Mouse (Mus musculus): ENCODE measurements around the gene Rac2.

- no peak for TF ChIP-seq CTCF (IDR thresholded peaks at IDR 0.05; ENCODE audit: insufficient read depth, low read length)
- no peak for TF ChIP-seq POLR2A (IDR thresholded peaks at IDR 0.05; ENCODE audit: borderline replicate concordance, extremely low read depth, low read depth, low read length)
Observed at GRCm38 (mm10) chr15:78544041-78544440, 28.5 kb downstream of the Rac2 start.
